Mouse (Mus musculus): ENCODE measurements around the gene Spib. TPM values are rescaled to one million over a fixed set of nuclear protein-coding genes. Genes with fewer than 3 reads are reported as not detected.

The Spib gene
- total RNA-seq, 1 experiment from 2014 or later = not detected

DNA sequence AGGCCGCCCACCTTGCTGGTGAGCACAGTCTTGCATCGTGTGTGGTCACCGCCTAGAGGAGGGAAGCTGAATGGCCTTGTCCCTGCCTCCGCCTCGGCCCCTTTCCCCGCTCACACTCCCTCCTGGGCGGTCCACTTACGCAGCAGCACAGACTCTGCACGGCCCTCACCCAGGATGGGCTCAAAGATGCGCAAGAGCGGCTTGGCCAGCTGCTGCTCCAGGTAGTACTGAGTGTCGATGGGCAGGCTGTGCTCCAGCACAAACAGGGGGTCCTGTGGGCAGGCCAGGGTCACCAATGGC is 1.8 kb upstream of the Spib start:
- no peak for ATAC-seq (replicated peaks in 1 of 2; ENCODE audit: insufficient read depth in 1 of 2, low FRiP score in 2 of 2, low TSS enrichment in 1 of 2, low read depth in 1 of 2, poor library complexity in 2 of 2, severe bottlenecking in 2 of 2)

GRCm38 (mm10) chr7:44532918-44533745 is 1.3 kb upstream of the Spib start:
- no peak for ATAC-seq (replicated peaks in 1 of 2; ENCODE audit: insufficient read depth in 1 of 2, low FRiP score in 2 of 2, low TSS enrichment in 1 of 2, low read depth in 1 of 2, poor library complexity in 2 of 2, severe bottlenecking in 2 of 2)

DNA sequence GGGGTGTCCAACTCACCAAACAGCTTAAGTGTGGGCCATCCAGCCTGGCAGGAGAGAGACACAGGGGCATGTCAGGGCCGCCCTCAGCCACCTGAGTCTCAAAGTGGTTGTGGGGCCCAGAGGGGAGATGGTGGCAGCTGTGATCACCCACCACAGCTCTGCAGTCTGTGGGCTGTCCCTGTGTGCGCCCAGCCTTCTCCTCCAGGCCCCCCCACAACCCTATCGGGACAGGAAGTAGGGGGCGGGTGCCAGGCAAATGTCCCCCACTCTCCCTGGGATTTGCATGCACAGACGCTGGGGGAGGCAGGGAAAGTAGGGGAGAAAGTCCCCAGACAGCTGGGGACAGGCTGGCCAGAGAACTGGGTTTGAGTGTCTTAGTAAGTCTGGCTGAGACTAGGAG is 664 bp downstream of the Spib start:
- ATAC-seq (replicated peaks in 1 of 2; ENCODE audit: insufficient read depth in 1 of 2, low FRiP score in 2 of 2, low TSS enrichment in 1 of 2, low read depth in 1 of 2, poor library complexity in 2 of 2, severe bottlenecking in 2 of 2) = no peak

DNA sequence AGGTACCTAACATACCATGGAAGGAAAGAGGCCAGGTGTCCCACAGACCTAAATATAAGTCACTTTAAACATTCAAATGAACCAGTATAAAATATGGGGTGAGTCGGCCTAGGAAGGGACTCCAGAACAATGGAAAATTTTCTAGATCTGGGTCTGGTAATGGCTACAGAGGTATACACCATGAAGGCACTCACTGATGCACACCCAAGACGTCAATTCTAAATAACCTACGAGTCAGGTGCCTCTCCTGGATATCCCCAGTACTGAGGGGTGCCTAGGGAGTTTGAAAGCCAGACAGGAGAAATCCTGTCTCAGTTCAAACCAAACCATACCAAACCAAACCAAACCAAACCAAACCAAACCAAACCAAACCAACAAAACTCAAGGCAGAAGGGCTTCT is 1.4 kb downstream of the Spib start:
- ATAC-seq (replicated peaks in 1 of 2; ENCODE audit: insufficient read depth in 1 of 2, low FRiP score in 2 of 2, low TSS enrichment in 1 of 2, low read depth in 1 of 2, poor library complexity in 2 of 2, severe bottlenecking in 2 of 2) = no peak

- no peak for ATAC-seq (replicated peaks in 1 of 2; ENCODE audit: insufficient read depth in 1 of 2, low FRiP score in 2 of 2, low TSS enrichment in 1 of 2, low read depth in 1 of 2, poor library complexity in 2 of 2, severe bottlenecking in 2 of 2)
Measured at GRCm38 (mm10) chr7:44529518-44529917, 2.4 kb downstream of the Spib start.

DNA sequence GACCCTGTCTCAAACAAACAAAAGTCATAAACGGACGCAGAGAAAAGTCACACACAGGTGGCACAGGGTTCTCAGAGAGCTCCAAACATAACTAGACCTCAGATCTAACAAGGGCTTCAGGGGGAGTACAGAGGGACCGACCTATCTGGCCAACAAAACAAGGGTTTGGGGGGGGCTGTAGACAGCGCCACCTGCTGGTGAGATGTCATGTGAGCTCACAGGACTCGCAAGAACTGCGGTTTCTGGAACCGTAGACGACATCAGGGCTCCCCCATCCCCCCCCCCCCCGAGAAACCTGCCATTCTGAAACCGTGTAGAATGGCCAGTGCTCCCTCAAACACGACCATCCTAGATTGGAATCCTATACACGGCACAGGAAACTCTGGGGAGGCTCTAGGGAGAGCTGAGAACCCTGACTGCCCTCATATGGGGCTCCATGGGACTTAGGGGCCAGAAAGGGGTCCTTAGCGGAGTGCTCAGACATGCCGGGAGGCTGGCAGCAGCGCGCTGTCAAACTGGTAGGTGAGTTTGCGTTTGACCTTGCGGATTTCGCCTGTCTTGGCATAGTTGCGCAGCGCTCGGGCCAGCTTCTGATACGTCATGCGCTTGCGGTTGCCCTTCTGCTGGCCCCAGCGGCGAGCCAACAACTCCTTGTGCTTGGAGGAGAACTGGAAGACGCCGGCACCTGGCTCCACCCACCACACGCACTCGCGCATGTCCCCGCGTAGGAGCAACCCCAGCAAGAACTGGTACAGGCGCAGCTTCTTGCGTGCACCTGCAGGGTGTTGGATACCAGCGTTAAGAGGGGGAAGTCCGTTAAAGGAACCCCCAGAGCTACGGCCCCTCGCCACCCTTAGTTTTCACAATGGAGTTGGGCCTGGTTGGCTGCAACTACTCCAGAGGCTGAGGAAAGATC is 4.1 kb downstream of the Spib start:
- peak; percentile 84 to 86 for ATAC-seq (replicated peaks in 1 of 2; ENCODE audit: insufficient read depth in 1 of 2, low FRiP score in 2 of 2, low TSS enrichment in 1 of 2, low read depth in 1 of 2, poor library complexity in 2 of 2, severe bottlenecking in 2 of 2)

DNA sequence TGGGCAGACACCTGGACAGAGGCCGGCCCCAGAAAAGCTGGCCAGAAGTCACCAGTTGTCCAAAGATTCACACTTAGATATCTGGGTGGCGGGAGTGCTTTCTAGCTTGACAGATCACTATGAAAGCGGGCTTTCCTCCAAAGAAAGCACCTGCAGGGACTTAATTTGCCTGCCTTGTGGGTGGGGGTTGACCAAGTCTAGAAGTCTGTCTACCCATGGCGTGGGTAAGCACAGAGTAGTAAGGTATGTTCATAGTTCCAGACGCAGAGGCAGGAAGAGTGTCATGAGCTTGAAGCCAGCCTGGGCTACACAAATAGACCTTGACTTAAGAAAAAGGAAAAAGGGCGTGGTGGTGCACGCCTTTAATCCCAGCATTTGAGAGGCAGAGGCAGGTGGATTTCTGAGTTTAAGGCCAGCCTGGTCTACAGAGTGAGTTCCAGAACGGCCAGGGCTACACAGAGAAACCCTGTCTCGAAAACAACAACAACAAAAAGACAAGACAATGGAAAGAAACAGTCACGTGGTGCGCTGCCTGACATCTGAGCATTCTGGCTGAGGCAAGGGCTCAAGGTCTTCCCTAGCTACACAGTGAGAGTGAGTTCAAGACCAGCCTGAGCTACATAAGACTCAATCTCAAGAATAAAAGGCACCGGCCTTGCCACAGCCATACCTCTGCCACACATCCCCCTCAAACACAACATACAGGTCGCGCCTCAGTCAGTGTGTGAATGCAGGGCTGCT is 5.3 kb downstream of the Spib start:
- no peak for ATAC-seq (replicated peaks in 1 of 2; ENCODE audit: insufficient read depth in 1 of 2, low FRiP score in 2 of 2, low TSS enrichment in 1 of 2, low read depth in 1 of 2, poor library complexity in 2 of 2, severe bottlenecking in 2 of 2)

DNA sequence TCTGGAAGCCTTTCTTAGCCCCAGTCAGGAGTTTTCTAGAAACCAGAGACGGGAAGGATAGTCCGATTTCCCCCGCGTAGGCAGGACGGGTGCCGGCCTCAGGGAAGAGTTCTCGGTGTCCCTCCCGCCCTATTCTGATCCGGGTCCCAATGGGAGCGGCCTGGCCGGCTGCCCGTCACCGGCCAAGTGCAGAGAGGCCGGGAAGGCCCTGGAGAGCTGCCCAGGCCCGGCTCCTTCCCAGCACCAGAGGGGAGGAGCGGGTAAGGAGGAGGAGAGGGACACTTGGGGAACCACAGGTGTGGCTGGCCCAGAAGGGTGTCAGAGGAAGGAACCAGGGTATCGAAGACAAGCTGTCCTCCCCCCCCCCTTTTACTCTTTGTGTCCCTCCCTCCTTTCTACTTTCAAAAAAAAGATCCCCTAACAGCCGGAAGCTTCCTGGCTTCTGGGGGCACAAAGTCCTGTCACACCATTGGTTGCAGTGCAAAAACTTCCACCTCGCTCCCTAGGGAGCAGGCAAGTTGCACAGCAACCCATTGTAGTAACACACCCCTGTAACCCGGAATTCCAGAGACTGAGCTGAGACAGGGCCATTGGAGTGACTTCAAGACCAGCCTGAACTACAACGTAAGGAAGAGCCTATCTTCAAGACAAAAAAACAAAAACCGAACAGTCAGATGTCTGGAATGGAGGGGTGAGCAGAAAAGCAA is 6.6 kb downstream of the Spib start:
- ATAC-seq (replicated peaks in 1 of 2; ENCODE audit: insufficient read depth in 1 of 2, low FRiP score in 2 of 2, low TSS enrichment in 1 of 2, low read depth in 1 of 2, poor library complexity in 2 of 2, severe bottlenecking in 2 of 2) = no peak

- ATAC-seq (replicated peaks in 1 of 2; ENCODE audit: insufficient read depth in 1 of 2, low FRiP score in 2 of 2, low TSS enrichment in 1 of 2, low read depth in 1 of 2, poor library complexity in 2 of 2, severe bottlenecking in 2 of 2) = no peak
Measured at GRCm38 (mm10) chr7:44524502-44524901, 7.4 kb downstream of the Spib start, which contains the start of gene Mybpc2. Mybpc2 (minus strand) TSS chr7:44524656.

DNA sequence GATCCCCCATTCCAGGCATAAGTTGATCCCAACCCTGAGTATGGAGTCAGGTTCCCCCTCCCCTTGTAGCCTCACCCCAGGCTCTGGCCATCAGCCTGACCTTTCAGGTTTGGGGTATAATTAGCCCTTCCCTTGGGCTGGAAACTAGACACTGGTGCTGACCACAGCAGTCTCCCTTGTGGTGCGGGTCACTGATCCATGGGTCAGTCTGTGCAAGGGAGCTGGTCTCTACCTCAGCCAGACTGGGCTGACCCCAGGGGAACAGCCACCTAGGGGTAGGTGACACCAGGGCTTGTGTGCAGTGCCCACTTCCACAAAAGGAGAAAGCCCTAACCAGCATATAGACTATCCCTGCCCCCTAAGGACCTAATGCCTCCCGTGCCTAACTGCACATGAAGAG is 8.8 kb downstream of the Spib start:
- ATAC-seq (replicated peaks in 1 of 2; ENCODE audit: insufficient read depth in 1 of 2, low FRiP score in 2 of 2, low TSS enrichment in 1 of 2, low read depth in 1 of 2, poor library complexity in 2 of 2, severe bottlenecking in 2 of 2) = no peak

DNA sequence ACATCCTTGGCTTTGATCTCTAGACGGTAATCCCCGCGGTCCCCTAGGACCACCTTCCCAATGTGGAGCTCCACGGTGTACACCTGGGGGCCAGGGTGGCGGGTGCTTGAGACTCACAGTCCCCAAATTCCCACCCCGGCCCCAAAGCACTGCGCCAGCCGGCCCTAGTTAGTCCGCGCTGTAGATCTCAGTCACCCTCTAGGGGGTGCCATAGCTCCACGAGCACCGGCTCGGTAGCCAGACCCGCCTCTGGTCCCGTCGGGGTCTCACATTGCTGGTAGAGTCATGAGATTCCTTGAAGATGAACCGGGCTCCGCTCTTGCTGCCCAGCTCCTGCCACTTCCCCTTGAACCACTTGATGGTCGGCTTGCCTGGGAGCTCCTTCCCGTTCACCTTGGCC is 10.2 kb downstream of the Spib start:
- ATAC-seq (replicated peaks in 1 of 2; ENCODE audit: insufficient read depth in 1 of 2, low FRiP score in 2 of 2, low TSS enrichment in 1 of 2, low read depth in 1 of 2, poor library complexity in 2 of 2, severe bottlenecking in 2 of 2) = peak; percentile 65 to 75

- no peak for ATAC-seq (replicated peaks in 1 of 2; ENCODE audit: insufficient read depth in 1 of 2, low FRiP score in 2 of 2, low TSS enrichment in 1 of 2, low read depth in 1 of 2, poor library complexity in 2 of 2, severe bottlenecking in 2 of 2)
Measured at GRCm38 (mm10) chr7:44520990-44521389, 10.9 kb downstream of the Spib start.

DNA sequence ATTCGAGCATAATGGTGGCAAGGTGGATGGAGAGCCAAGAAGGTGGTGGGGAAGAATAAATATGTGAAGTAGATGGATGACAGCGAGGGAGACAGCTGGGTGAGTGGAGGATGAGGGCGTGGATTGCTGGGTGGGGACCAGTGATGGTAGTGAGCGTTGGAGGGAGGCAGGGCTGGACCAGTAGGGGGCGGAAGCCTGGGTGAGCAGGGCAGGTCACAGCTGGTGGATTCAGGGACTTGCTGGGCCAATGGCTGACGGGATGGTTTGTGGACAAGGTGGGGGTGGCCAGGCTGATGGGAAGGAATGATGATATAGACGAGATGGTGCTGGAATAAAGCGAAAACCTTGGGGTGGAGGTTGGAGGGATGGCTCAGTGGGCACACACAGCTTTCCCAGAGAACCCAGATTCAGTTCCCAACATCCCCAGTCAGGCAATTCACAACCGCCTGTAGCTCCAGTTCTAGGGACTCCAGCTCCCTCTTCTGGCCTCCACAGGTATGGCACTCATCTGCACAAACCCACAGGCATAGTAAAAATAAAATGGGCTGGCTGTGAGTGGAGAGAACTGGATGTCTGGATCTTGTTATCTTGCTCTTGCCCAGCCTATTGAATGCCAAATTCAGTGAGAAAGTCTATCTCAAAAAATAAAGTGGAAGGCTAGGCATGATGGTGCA is 12.5 kb downstream of the Spib start:
- ATAC-seq (replicated peaks in 1 of 2; ENCODE audit: insufficient read depth in 1 of 2, low FRiP score in 2 of 2, low TSS enrichment in 1 of 2, low read depth in 1 of 2, poor library complexity in 2 of 2, severe bottlenecking in 2 of 2) = no peak

- ATAC-seq (replicated peaks in 1 of 2; ENCODE audit: insufficient read depth in 1 of 2, low FRiP score in 2 of 2, low TSS enrichment in 1 of 2, low read depth in 1 of 2, poor library complexity in 2 of 2, severe bottlenecking in 2 of 2) = no peak
Measured at GRCm38 (mm10) chr7:44507491-44507890, 24.4 kb downstream of the Spib start.

GRCm38 (mm10) chr7:44501563-44502115 is 30.2 kb downstream of the Spib start:
- ATAC-seq (replicated peaks in 1 of 2; ENCODE audit: insufficient read depth in 1 of 2, low FRiP score in 2 of 2, low TSS enrichment in 1 of 2, low read depth in 1 of 2, poor library complexity in 2 of 2, severe bottlenecking in 2 of 2) = peak; percentile 50 to 54; a peak in 2 of 4 replicates

DNA sequence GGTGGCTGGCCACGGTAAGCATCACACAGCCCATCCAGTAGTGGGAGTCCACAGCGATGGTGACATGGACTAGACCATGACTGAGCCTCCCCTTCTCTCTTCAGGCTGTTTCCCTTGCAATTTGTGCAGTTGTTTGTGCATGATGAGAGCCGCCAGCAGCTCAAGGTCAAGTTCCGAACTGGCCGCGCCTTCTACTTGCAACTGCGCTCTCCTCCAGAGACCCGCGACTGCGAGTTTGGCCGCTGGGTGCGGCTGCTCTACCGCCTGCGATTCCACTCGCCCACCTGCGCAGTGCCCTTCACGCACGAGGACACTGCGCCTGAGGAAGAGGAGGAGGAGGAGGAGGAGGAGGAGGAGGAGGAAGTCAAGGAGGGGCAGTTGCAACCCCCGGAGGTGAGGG is 31.8 kb downstream of the Spib start:
- ATAC-seq (replicated peaks in 1 of 2; ENCODE audit: insufficient read depth in 1 of 2, low FRiP score in 2 of 2, low TSS enrichment in 1 of 2, low read depth in 1 of 2, poor library complexity in 2 of 2, severe bottlenecking in 2 of 2) = no peak

DNA sequence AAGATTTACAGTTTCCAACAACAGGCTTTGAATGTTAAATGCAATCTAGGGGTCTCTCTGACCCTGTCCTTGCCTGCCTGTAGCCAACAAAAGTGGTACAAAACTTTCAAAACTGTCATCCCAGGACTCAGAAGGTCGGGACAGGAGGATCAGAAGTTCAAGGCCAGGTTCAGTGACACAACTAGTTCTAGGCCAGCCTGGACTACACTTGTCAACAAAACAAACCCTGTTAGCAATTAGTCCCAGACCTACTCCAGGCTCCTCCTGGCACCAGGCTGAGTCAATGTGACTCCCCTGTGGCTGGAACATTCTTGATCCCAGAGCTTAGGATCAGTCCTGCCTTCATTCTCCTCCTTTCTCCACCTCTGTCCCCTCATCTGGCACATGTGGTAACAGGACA is 32.9 kb downstream of the Spib start:
- no peak for ATAC-seq (replicated peaks in 1 of 2; ENCODE audit: insufficient read depth in 1 of 2, low FRiP score in 2 of 2, low TSS enrichment in 1 of 2, low read depth in 1 of 2, poor library complexity in 2 of 2, severe bottlenecking in 2 of 2)

All from hematopoietic stem cell, adult 5-6 weeks (primary cell).